Mouse (Mus musculus) forebrain, embryonic 10.5 days (tissue): ENCODE measurements around the gene Kri1. TPM values are rescaled to one million over a fixed set of nuclear protein-coding genes. Genes with fewer than 3 reads are reported as not detected.

Experiments used
- DNase-seq: peaks from one replicate; pipeline ENCODE4 v3.0.0-alpha.2; 2017; ENCODE audit warnings: low spot score; ENCODE audit errors: extremely low spot score
- H3K27ac ChIP-seq: fragments of 300-500 bp; sonication (generic); 2 replicates; pipeline ENCODE4 v1.5.1; 2016; ENCODE audit warnings: mild to moderate bottlenecking
- H3K27me3 ChIP-seq: fragments of 300-500 bp; sonication (generic); 2 replicates; pipeline ENCODE4 v1.6.1; 2016; ENCODE audit warnings: mild to moderate bottlenecking; ENCODE audit not compliant: poor library complexity, severe bottlenecking
- H3K36me3 ChIP-seq: fragments of 300-500 bp; sonication (generic); replicated peaks from 2 replicates; pipeline ENCODE4 v1.6.1; 2016; ENCODE audit warnings: mild to moderate bottlenecking, moderate library complexity
- H3K4me1 ChIP-seq: fragments of 300-500 bp; sonication (generic); 2 replicates; pipeline ENCODE4 v1.6.1; 2016
- H3K4me3 ChIP-seq: fragments of 300-500 bp; sonication (generic); 2 replicates; pipeline ENCODE4 v1.5.1; 2016; ENCODE audit warnings: mild to moderate bottlenecking, moderate library complexity
- H3K9me3 ChIP-seq: fragments of 300-500 bp; sonication (generic); 2 replicates; pipeline ENCODE4 v1.6.1; 2016; ENCODE audit warnings: mild to moderate bottlenecking, moderate library complexity
- WGBS: fragments of 180-500 bp; shearing (Covaris S2); methylation state at CpG from one replicate; pipeline ENCODE4 v1.1.7; 2016; 5-methylcytosine and 5-hydroxymethylcytosine counted together
- polyA plus RNA-seq: library from polyadenylated mRNA; unstranded; fragments of >200 nt; fragmentation: Nextera tagmentation; extraction: Ambion mirVana; gene quantifications from 2 replicates; pipeline ENCODE4 v1.2.1, GENCODE M21; 2016

Gene Kri1
- polyA plus RNA-seq, 1 experiment from 2014 or later, result 18.3 TPM

DNA sequence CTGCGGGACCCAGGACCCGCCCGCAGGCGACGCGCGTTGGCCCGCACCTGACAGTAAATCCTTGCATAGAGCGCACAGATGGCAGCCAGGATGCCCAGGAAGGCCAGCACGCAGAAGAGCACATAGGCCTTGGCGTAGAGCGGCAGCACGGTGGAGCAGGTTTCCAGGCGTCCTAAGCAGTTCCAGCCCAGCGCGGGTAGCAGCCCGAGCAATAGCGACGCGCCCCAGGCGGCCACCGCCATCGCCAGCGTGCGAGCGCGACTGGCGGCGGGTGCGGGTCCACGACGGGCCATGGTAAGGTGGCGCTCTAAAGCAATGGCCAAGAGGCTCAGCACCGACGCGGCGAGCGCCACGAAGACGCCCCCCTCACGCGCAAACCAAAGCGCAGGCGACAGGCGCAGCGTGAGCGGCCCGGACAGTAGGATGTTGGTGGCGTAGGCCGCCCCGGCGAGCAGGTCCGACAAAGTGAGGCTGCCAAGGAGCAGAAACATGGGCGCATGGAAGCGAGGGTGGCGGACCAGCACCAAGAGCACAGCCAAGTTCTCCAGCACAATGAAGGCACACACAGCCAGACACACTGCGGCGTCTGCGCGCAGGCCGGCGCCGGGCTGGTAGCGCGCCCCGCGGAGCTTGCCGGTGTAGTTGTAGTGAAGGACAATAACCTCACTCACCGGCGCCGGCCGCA lies 43.2 kb downstream of the Kri1 start:
- H3K27ac ChIP-seq, result peak overlapping the region; percentile 30; the same call in 1 of the 2 replicates
- peaks cover 28% of the 10 kb centered on the region for H3K4me1 ChIP-seq
- under 1% methylated on average over 72 of the region's 72 CpGs for WGBS
- no peaks in the 10 kb centered on the region for H3K36me3 ChIP-seq
- peaks cover 6% of the 10 kb centered on the region for H3K9me3 ChIP-seq
- H3K27me3 ChIP-seq, result peaks cover 100% of the 10 kb centered on the region
- peak overlapping the region; percentile 55 for H3K4me3 ChIP-seq
- DNase-seq, result peak; percentile 55

DNA sequence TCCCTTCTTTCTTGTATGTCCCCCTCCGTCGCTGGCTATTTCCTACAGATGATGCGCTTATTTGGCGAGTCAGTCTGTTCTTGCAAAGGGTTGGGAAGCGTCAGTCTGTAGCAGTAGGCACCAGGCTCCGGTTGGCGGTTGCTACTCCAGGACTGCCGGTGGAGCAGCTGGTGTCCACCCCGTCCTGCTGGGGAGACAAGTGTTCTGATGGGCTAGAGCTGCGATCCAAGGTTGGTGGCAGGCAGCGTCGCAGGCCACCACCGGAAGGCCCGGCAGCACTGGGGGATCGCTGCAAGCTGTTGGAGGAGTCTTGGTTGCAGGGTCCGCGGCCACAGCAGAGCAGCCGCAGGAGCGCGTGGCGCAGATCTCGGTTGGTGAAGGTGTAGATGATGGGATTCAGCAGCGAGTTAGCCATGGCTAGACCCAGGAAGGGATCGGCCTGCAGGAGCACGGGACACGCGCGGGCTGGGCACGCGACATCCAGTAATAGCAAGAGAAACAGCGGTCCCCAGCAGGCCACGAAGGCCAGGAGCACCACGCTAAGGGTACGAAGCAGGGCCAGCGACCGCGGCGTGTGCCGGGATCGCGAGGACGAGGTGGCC lies 43.8 kb downstream of the Kri1 start:
- Histone ChIP-seq H3K27me3 (peaks cover 95% of the 10 kb centered on the region), H3K9me3 (peaks cover 7% of the 10 kb centered on the region), H3K36me3 (no peaks in the 10 kb centered on the region), H3K27ac (peak overlapping the region; percentile 30; the same call in 1 of the 2 replicates), H3K4me3 (peak overlapping the region; percentile 55), H3K4me1 (peaks cover 33% of the 10 kb centered on the region)
- no peak for DNase-seq
- 4% methylated on average over 42 of the region's 42 CpGs for WGBS

DNA sequence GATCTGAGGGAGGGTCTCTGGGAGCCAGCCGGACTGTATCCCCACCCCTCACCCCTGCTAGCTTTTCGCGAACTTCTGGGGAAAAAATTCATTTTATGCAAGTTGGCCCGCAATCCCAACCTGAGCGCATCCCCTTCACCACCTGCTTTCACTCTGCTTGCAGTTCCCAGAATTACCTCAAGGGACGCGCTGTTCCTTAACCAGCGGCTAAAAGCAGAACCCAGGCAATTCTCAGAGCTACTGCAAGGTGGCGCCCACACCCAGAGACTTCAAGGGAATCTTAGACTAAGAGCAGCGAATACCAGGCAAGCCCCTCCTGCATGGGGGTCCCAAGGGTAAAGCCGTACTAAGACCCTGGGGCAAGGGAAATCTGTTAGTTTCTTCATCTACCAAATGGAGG lies 46.4 kb downstream of the Kri1 start:
- Histone ChIP-seq H3K4me3 (peak overlapping the region; percentile 24; the same call in 1 of the 2 replicates), H3K4me1 (peaks cover 48% of the 10 kb centered on the region), H3K27ac (no peak overlapping the region), H3K36me3 (peaks cover 9% of the 10 kb centered on the region), H3K9me3 (peaks cover 9% of the 10 kb centered on the region), H3K27me3 (peaks cover 69% of the 10 kb centered on the region)
- peak; percentile 86 for DNase-seq
- 4% methylated on average over 11 of the region's 11 CpGs for WGBS

DNA sequence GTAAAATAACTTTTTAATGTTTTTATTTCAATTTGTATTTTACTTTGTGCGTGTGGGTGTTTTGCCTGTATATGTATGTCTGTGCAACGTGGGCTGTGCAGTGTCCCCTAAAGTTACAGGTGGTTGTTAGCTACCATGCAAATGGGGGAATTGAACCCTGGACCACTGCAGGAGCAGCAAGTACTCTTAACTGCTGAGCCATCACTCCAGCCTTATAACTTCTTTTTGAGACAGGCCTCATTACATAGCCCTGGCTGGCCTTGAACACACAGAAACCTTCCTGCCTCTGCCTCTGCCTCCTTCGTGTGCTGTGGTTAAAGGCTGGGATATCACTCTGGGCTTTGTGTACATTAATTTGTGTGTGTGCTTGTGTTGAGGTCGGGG lies 48.3 kb downstream of the Kri1 start:
- Histone ChIP-seq H3K9me3 (peaks cover 9% of the 10 kb centered on the region), H3K36me3 (peaks cover 28% of the 10 kb centered on the region), H3K27me3 (peaks cover 50% of the 10 kb centered on the region), H3K4me1 (peaks cover 39% of the 10 kb centered on the region), H3K27ac (peak overlapping the region; percentile 98), H3K4me3 (peak overlapping the region; percentile 98)
- DNase-seq, result no peak
- 39% methylated on average over 4 of the region's 4 CpGs for WGBS

DNA sequence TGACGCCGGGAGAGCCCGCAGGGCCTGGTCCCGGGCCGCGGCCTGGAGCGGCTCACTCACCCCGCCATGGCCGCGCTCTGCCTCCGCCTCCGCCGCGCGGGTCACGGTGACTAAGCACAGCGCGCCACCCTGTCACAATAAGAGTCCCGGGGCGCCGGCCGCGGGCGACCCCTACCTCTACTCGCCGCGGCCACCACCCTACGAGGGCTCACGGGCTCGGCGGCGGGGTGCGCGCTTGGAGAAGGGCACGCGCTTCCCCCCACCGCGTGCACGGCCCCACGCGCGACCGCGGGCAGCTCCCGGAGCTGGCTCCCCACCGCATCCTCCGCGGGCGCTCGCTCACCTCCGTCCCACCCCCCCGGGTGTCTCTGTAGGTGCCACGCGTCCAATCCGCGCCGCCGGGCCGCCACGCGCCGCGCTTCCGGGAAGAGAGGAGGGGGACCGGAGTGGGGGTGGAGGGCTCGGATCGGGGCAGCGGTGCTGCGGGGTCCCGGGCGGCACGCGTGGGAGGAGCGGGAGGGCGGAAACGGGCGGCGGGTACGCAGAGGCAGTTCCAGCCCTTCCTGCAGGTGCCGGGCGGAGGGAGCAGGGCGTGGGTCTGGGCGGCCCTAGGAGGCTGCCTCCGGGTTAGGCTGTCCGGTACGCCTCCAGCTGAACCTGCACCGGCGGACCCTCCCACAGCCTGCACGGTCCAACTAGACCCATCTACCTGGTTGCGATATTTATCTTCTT lies 48.9 kb downstream of the Kri1 start, which contains the start of gene Keap1:
Gene Keap1 (minus strand): TSS at position 629 of the 732 bp plus-strand sequence.
- Histone ChIP-seq H3K27ac (peak within 1 kb of the TSS; percentile 98), H3K9me3 (peaks cover 9% of the 10 kb centered on the region), H3K27me3 (peaks cover 46% of the 10 kb centered on the region), H3K4me3 (peak within 1 kb of the TSS; percentile 98), H3K4me1 (peaks cover 33% of the 10 kb centered on the region), H3K36me3 (peaks cover 34% of the 10 kb centered on the region)
- under 1% methylated on average over 89 of the region's 90 CpGs for WGBS
- DNase-seq, result peak; percentile 79

DNA sequence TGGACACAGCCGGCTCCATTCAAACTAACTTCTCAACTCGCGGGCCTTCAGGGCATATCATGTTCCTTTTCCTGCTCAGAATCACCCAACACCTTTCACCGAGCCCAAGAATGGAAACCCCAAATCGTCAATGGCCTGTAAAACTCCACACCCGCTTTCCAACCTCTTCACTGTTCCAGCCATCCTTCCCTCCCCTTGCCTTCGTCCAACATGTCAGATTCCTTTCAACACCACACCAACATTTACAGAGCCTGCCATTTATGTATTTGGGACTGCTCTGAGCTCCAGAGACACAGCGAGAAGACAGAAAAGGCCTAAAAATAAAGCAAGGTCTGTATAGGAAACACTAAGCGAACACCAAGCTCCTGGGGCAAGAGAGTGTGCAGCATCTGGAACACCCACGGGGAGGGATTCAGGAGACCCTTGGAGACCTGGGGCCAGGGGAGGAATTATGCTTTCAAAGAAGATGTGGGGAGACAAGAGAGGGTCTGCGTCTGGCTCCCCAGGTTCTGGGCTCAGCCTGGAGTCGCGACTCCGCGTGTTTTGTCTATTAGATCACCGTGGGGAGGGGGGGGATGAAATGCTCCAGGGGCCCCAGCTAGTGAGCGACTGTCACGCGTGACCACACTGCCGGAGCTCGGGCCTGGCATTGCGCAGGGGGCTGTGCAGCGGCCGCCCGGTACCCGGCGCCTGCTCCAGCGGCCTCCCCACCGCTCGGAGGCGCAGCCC lies 49.6 kb downstream of the Kri1 start:
- Histone ChIP-seq H3K4me3 (peak overlapping the region; percentile 98), H3K27ac (peak overlapping the region; percentile 98), H3K4me1 (peaks cover 30% of the 10 kb centered on the region), H3K36me3 (peaks cover 41% of the 10 kb centered on the region), H3K9me3 (peaks cover 8% of the 10 kb centered on the region), H3K27me3 (peaks cover 46% of the 10 kb centered on the region)
- DNase-seq, result peak; percentile 40
- WGBS, result 2% methylated on average over 31 of the region's 31 CpGs

DNA sequence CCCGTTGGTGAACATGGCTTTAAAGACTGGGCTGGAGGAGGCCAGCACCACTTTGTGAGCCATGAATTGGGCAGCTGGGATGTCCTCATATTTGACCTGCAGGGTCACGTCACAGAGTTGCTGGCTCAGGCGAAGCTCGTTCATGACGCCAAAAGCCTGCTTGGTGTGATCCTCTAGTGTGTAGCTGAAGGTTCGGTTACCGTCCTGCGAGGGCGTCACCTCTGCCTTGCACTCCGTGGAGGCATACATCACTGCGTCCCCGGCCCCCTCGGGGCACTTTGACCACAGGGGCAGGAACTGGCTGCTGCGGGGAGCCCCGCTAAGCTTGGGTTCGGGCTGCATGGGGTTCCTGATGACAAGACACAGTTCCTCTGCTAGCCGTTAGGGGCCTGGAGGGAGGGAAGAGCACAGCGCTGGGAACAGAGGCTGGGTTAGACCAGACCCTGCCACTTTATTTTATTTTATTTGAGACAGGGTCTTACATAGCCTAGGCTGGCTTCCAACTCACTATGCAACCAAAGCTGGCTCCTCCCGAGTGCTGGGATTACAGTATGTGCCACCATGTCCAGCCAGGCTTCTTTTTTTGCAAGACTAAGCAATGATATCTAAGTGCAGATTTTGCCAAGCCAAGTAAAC lies 50.3 kb downstream of the Kri1 start:
- Histone ChIP-seq H3K36me3 (peaks cover 48% of the 10 kb centered on the region), H3K4me1 (peaks cover 30% of the 10 kb centered on the region), H3K4me3 (peak overlapping the region; percentile 98), H3K9me3 (0 out of 2 replicates have a peak, but pooled peaks cover 3% of the 10 kb centered on the region), H3K27ac (peak overlapping the region; percentile 98), H3K27me3 (peaks cover 39% of the 10 kb centered on the region)
- WGBS, result 23% methylated on average over 19 of the region's 19 CpGs
- DNase-seq, result peak; percentile 49

DNA sequence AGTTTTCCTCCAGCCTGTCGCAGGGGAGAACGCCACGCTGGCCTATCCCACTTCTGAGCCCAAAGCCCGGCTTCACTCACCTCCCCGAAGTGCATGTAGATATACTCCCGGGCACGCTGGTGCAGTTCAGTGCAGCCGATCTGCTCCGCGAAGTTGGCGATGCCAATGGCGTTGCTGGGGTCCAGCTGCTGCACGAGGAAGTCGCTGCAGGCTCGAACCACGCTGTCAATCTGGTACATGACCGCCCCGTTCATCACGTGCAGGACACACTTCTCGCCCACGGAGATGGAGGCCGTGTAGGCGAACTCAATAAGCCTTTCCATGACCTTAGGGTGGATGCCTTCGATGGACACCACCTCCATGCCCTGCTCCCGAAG lies 50.8 kb downstream of the Kri1 start:
- Histone ChIP-seq H3K9me3 (0 out of 2 replicates have a peak, but pooled peaks cover 3% of the 10 kb centered on the region), H3K27ac (no peak overlapping the region), H3K4me3 (peak overlapping the region; percentile 98), H3K27me3 (peaks cover 34% of the 10 kb centered on the region), H3K36me3 (peaks cover 53% of the 10 kb centered on the region), H3K4me1 (peaks cover 30% of the 10 kb centered on the region)
- 86% methylated on average over 25 of the region's 25 CpGs for WGBS
- no peak for DNase-seq

DNA sequence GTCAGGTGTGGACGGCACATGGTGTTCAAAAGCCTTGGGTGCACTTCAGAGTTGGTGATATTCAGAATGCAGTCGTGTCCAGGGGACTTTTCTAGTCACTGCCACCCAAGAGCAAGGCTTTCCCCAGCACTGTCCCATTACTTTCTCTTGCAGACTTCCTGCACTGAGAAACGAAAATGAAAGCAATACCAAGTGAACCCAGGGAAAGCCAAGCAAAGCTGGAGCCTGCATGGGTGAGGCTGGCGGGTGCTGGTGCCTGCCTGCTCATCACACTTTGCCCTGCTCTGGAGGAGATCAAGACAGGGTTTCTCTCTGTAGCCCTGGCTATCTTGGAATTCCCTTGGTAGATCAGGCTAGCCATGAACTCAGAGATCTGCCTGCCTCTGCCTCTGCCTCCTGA lies 52.4 kb downstream of the Kri1 start:
- Histone ChIP-seq H3K4me3 (no peak overlapping the region), H3K27ac (no peak overlapping the region), H3K27me3 (peaks cover 18% of the 10 kb centered on the region), H3K36me3 (peaks cover 69% of the 10 kb centered on the region), H3K9me3 (0 out of 2 replicates have a peak, but pooled peaks cover 3% of the 10 kb centered on the region), H3K4me1 (peaks cover 37% of the 10 kb centered on the region)
- WGBS, result 92% methylated on average over 4 of the region's 4 CpGs
- DNase-seq, result no peak

DNA sequence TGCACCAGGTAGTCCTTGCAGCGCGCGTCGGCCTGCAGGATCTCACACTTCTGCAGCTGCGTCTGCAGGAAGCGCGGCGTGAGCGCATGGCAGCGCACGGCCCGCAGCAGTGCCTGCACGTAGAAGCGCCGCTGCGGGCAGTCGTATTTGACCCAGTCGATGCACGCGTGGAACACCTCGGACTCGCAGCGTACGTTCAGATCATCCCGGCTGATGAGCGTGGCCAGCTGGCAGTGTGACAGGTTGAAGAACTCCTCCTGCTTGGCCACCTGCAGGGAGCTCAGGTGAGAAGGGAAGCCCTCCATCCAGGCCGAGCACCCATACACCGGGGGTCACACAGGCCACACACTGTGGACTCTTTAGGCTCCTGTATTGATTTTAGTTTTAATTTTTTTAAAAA lies 54.0 kb downstream of the Kri1 start:
- DNase-seq, result no peak
- WGBS, result 80% methylated on average over 28 of the region's 28 CpGs
- Histone ChIP-seq H3K36me3 (peaks cover 84% of the 10 kb centered on the region), H3K27ac (no peak overlapping the region), H3K4me1 (peaks cover 28% of the 10 kb centered on the region), H3K27me3 (peaks cover 13% of the 10 kb centered on the region), H3K4me3 (no peak overlapping the region), H3K9me3 (0 out of 2 replicates have a peak, but pooled peaks cover under 1% of the 10 kb centered on the region)

DNA sequence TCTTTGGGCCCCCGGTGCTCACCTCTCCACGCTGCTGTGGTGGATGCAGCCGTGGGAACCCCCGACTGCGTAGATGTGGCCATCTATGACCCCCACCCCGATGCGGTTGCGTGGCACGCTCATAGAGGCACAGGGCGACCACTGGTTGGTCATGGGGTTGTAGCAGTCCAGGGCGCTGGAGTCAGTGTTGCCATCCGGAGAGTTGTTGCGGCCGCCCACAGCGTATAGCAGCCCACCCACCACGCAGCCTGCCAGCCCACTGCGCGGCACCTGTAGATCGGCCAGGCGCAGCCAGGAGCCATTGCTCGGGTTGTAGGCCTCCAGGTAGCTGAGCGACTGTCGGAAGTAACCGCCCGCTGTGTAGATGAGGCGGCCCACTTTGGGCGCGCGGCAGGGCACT lies 54.4 kb downstream of the Kri1 start:
- H3K4me3 ChIP-seq, result no peak overlapping the region
- H3K27me3 ChIP-seq, result peaks cover 17% of the 10 kb centered on the region
- H3K36me3 ChIP-seq, result peaks cover 85% of the 10 kb centered on the region
- H3K9me3 ChIP-seq, result no peaks in the 10 kb centered on the region
- H3K4me1 ChIP-seq, result peaks cover 27% of the 10 kb centered on the region
- H3K27ac ChIP-seq, result no peak overlapping the region
- WGBS, result 87% methylated on average over 29 of the region's 29 CpGs
- no peak for DNase-seq

DNA sequence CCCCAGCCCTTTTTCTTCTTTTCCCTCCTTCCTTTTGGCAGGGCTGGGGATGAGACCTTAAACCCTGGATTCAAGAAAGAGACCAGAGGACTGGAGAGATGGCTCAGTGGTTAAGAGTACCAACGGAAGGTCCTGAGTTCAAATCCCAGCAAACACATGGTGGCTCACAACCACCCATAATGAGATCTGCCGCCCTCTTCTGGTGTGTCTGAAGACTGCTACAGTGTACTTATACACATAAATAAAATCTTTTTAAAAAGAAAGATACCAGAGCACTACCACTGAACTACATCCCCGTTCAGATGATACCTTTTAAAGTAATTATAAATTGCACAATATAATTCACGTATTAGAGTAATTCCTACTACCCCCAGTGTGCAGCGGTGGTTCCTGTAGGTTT lies 54.9 kb downstream of the Kri1 start:
- H3K4me1 ChIP-seq, result peaks cover 27% of the 10 kb centered on the region
- no peak for DNase-seq
- H3K36me3 ChIP-seq, result peaks cover 85% of the 10 kb centered on the region
- H3K27me3 ChIP-seq, result peaks cover 22% of the 10 kb centered on the region
- WGBS, result 89% methylated on average over 5 of the region's 5 CpGs
- no peaks in the 10 kb centered on the region for H3K9me3 ChIP-seq
- no peak overlapping the region for H3K27ac ChIP-seq
- no peak overlapping the region for H3K4me3 ChIP-seq
